Mouse (Mus musculus): ENCODE results near the gene Eif2d. TPM values are rescaled to one million over a fixed set of nuclear protein-coding genes. Genes with fewer than 3 reads are reported as not detected.
A peak's percentile ranks its signal among the peaks of the same experiment; 100 is the strongest.

The Eif2d gene
- 41.3 and 41.9 TPM in 2 replicates for polyA plus RNA-seq (2012; rRNA removed)

DNA sequence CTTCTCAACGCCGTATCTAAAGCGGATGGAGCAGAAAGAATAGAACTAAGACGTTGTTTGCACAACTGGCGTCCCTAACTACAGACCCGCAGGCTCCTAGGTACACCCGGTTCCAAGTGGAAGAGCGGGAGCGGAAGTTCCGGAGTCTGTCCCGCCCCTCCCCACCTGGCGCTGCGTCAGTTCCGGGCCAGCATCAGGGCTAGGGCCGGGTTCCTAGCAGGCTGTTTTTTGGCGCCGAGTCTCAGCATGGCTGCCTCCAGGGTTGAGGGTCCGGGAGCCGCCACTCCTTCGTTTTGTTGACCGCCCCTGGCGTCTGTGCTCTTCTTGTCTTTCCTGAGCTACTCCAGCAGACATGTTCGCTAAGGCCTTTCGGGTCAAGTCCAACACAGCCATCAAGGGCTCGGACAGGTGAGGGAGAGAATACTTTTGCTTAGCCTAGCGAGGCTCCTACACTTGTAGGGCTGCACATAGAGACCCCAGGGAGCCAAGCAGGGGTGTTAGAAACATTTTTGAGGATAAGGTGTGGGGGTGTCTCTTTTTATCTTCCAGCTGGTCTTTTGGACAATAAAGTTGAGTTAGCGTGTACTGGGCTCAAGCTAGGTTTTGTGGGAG lies at the start of gene Eif2d:
Eif2d (plus strand) TSS at position 164 of the 612 bp plus-strand sequence.
- no peaks in the 10 kb centered on the region for H3K27me3 ChIP-seq (ENCODE audit: control insufficient read depth, insufficient read depth, low read length)
- H3K36me3 ChIP-seq (ENCODE audit: control insufficient read depth, insufficient read depth, low read length): no peaks in the 10 kb centered on the region; the same call in 1 of the 2 replicates
- peak; percentile 89 for DNase-seq
- peak; percentile 73; the same call in 1 of the 2 replicates for TF ChIP-seq POLR2A (IDR thresholded peaks at IDR 0.05; ENCODE audit: control insufficient read depth, extremely low read depth, insufficient read depth, low read length, poor library complexity)
- peak; percentile 13; the same call in 1 of the 2 replicates for TF ChIP-seq CTCF (IDR thresholded peaks at IDR 0.05; ENCODE audit: borderline replicate concordance, control insufficient read depth, extremely low read depth, insufficient read depth, low read length, poor library complexity)
- peak within 1 kb of the TSS; percentile 99 for H3K4me3 ChIP-seq (ENCODE audit: control insufficient read depth, insufficient read depth, low read length)
- H3K27ac ChIP-seq (ENCODE audit: control insufficient read depth, insufficient read depth, low read length): peak within 1 kb of the TSS; percentile 44; the same call in 1 of the 2 replicates
- under 1% methylated on average over 27 of the region's 27 CpGs for WGBS
- H3K4me1 ChIP-seq (replicated peaks; ENCODE audit: control insufficient read depth, insufficient read depth, low read length): peaks cover 2% of the 10 kb centered on the region

DNA sequence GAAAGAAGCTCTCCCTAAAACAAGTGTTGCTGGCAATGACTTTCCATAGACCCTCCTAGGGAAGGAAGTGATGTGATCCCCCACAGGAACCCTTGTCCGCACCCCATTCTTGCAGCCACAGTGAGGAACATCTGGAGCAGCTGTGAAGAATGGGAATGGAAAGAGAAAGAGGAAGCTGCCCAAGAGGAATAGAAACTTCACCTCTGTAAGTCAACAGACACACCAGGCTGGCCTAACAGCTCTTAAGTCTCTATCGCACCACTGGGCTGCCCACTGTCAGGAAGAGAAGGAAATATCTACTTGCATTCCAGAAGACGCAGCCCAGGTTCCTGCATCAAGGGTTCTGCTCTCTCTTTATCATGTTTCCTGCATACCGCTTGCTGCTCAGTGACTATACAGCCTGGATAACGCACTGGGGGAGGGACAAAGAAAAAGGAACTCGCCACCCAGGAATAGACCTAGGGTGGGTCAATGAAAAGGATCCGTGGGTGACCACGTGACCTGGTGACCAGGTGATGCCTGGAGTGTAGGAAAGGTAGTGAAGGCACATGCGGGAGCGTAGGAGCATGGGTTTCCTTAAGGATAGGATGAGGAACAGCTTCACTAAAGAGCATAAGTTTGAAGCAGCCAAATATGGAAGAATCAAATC lies 49.1 kb upstream of the Eif2d start:
- TF ChIP-seq POLR2A (IDR thresholded peaks at IDR 0.05; ENCODE audit: control insufficient read depth, extremely low read depth, insufficient read depth, low read length, poor library complexity) (no peak), CTCF (IDR thresholded peaks at IDR 0.05; ENCODE audit: borderline replicate concordance, control insufficient read depth, extremely low read depth, insufficient read depth, low read length, poor library complexity) (no peak)
- Histone ChIP-seq H3K27me3 (ENCODE audit: control insufficient read depth, insufficient read depth, low read length) (no peaks in the 10 kb centered on the region), H3K4me3 (ENCODE audit: control insufficient read depth, insufficient read depth, low read length) (no peak overlapping the region), H3K27ac (ENCODE audit: control insufficient read depth, insufficient read depth, low read length) (no peak overlapping the region), H3K36me3 (ENCODE audit: control insufficient read depth, insufficient read depth, low read length) (no peaks in the 10 kb centered on the region), H3K4me1 (replicated peaks; ENCODE audit: control insufficient read depth, insufficient read depth, low read length) (peaks cover 6% of the 10 kb centered on the region; the same call in 1 of the 2 replicates)
- no peak for DNase-seq
- 43% methylated on average over 10 of the region's 10 CpGs for WGBS

DNA sequence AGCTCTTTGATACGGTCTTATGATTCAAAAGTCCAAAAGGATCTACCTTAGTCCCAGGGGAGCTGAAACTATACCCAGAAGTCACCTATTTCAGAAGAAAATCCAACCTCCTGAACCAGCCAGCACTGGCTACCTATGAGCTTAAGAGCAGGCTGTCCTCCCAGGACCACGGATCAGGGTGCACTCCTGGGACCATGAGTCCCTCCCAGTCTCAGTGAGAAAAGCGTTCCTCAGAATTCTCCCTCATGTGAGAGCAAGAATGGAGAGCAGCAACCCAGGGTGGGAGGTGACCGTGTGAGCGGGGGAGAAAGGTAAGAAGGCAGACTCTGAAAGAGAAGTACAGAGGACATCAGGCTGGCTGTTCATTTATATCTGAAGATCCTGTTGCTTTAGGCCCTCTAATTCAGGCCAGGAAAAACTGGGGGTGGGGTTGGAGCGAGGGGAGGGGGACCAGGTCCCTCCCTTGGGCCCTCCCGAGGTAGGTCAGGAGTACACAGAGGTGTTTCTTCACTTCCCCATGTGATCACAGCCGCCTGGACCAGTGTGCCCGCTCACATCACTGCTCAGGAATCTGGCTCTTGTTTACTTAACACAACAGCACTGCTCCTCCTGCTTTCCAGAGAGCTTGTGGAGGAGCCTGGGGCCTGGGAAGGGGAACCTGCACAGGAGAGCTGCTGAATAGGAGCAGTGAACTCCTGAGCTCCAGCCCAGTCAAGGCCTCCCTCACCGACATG lies 45.2 kb upstream of the Eif2d start:
- TF ChIP-seq POLR2A (IDR thresholded peaks at IDR 0.05; ENCODE audit: control insufficient read depth, extremely low read depth, insufficient read depth, low read length, poor library complexity) (no peak), CTCF (IDR thresholded peaks at IDR 0.05; ENCODE audit: borderline replicate concordance, control insufficient read depth, extremely low read depth, insufficient read depth, low read length, poor library complexity) (no peak)
- no peak for DNase-seq
- 91% methylated on average over 10 of the region's 10 CpGs for WGBS
- Histone ChIP-seq H3K4me3 (ENCODE audit: control insufficient read depth, insufficient read depth, low read length) (no peak overlapping the region), H3K27ac (ENCODE audit: control insufficient read depth, insufficient read depth, low read length) (no peak overlapping the region), H3K27me3 (ENCODE audit: control insufficient read depth, insufficient read depth, low read length) (no peaks in the 10 kb centered on the region), H3K36me3 (ENCODE audit: control insufficient read depth, insufficient read depth, low read length) (no peaks in the 10 kb centered on the region), H3K4me1 (replicated peaks; ENCODE audit: control insufficient read depth, insufficient read depth, low read length) (peaks cover 6% of the 10 kb centered on the region; the same call in 1 of the 2 replicates)

DNA sequence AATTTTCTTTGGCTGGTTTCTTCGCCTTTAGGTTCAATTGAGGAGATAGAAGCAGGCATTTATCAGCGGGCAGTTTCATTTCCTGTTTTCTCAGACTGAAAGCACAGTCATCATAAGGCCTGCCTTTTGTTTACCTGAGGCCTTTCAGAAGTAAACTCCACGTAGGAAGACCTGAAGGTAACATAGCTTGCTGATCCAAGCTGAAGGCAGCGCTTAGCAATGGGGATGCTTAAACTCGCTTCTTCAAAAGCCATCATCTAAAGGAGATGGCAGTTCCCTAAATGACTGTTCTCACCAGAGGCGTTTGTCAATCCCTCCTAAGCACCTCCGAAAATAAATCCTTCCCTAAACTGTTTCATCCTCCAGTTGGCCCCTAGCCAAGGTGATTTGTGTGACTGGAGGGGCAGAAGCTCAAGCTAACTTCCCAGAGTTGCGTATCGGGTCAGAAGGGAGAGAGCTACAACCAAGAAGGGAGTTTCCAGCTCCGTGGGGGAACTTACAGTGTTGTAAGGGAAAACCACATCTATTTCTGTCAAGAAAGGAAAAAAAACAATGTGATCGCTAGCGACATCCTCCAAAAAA lies 42.4 kb upstream of the Eif2d start:
- WGBS: 32% methylated on average over 12 of the region's 12 CpGs
- Histone ChIP-seq H3K36me3 (ENCODE audit: control insufficient read depth, insufficient read depth, low read length) (no peaks in the 10 kb centered on the region), H3K4me1 (replicated peaks; ENCODE audit: control insufficient read depth, insufficient read depth, low read length) (no peaks in the 10 kb centered on the region), H3K27ac (ENCODE audit: control insufficient read depth, insufficient read depth, low read length) (no peak overlapping the region), H3K27me3 (ENCODE audit: control insufficient read depth, insufficient read depth, low read length) (no peaks in the 10 kb centered on the region), H3K4me3 (ENCODE audit: control insufficient read depth, insufficient read depth, low read length) (no peak overlapping the region)
- TF ChIP-seq POLR2A (IDR thresholded peaks at IDR 0.05; ENCODE audit: control insufficient read depth, extremely low read depth, insufficient read depth, low read length, poor library complexity): no peak
- no peak for TF ChIP-seq CTCF (IDR thresholded peaks at IDR 0.05; ENCODE audit: borderline replicate concordance, control insufficient read depth, extremely low read depth, insufficient read depth, low read length, poor library complexity)
- DNase-seq: no peak

DNA sequence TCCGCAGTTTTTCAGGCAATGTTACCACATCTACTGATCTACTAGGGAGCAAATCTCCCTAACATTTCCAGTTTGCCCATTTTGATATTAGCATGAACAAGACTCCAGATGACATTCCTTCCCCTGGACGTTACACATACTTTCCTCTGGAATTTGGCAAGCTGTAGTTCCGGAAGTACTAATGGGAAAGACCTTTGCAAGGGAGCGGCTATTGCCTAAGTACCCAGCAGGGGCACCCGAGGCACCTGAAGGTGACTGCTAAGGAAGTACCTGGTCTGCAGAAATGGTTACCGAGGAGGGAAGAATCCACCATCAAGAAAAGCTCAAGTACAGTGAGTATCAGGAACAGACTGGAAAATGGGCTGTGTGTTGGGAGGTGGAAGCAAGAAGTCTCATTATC lies 40.4 kb upstream of the Eif2d start:
- 58% methylated on average over 6 of the region's 6 CpGs for WGBS
- no peak for TF ChIP-seq POLR2A (IDR thresholded peaks at IDR 0.05; ENCODE audit: control insufficient read depth, extremely low read depth, insufficient read depth, low read length, poor library complexity)
- no peak for TF ChIP-seq CTCF (IDR thresholded peaks at IDR 0.05; ENCODE audit: borderline replicate concordance, control insufficient read depth, extremely low read depth, insufficient read depth, low read length, poor library complexity)
- Histone ChIP-seq H3K27ac (ENCODE audit: control insufficient read depth, insufficient read depth, low read length) (no peak overlapping the region), H3K27me3 (ENCODE audit: control insufficient read depth, insufficient read depth, low read length) (no peaks in the 10 kb centered on the region), H3K4me3 (ENCODE audit: control insufficient read depth, insufficient read depth, low read length) (no peak overlapping the region), H3K4me1 (replicated peaks; ENCODE audit: control insufficient read depth, insufficient read depth, low read length) (no peaks in the 10 kb centered on the region), H3K36me3 (ENCODE audit: control insufficient read depth, insufficient read depth, low read length) (no peaks in the 10 kb centered on the region)
- no peak for DNase-seq

DNA sequence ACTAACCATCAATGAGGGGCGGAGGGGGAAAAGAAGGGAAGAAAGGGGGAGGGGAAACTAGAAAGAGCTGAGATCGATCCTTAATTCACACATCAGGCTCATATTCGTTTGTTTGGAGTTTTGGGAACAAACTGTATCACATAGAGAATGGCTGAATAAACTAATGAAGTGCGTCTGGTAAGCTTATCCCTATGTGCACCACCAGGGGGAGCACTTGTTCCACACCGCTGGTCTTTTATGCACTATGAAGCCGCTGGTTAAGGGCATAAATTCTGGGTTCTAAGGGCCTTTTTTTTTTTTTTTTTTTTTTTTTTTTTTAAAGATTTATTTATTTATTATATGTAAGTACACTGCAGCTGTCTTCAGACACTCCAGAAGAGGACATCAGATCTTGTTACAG lies 37.0 kb upstream of the Eif2d start:
- 14% methylated on average over 6 of the region's 6 CpGs for WGBS
- H3K4me3 ChIP-seq (ENCODE audit: control insufficient read depth, insufficient read depth, low read length): no peak overlapping the region
- no peak for TF ChIP-seq POLR2A (IDR thresholded peaks at IDR 0.05; ENCODE audit: control insufficient read depth, extremely low read depth, insufficient read depth, low read length, poor library complexity)
- TF ChIP-seq CTCF (IDR thresholded peaks at IDR 0.05; ENCODE audit: borderline replicate concordance, control insufficient read depth, extremely low read depth, insufficient read depth, low read length, poor library complexity): no peak
- H3K27ac ChIP-seq (ENCODE audit: control insufficient read depth, insufficient read depth, low read length): no peak overlapping the region
- H3K36me3 ChIP-seq (ENCODE audit: control insufficient read depth, insufficient read depth, low read length): no peaks in the 10 kb centered on the region
- H3K27me3 ChIP-seq (ENCODE audit: control insufficient read depth, insufficient read depth, low read length): no peaks in the 10 kb centered on the region
- H3K4me1 ChIP-seq (replicated peaks; ENCODE audit: control insufficient read depth, insufficient read depth, low read length): no peaks in the 10 kb centered on the region
- peak; percentile 62 for DNase-seq
